In genomic region chr1:55454119-55454518, GRCm38 (mm10) we compare ENCODE assay signal across 10 mouse cellular contexts. TPM values are rescaled to one million over a fixed set of nuclear protein-coding genes. Genes with fewer than 3 reads are reported as not detected.
A peak's percentile ranks its signal among the peaks of the same experiment; 100 is the strongest.
DNase-seq lines count a peak whose midpoint lies in the region; ATAC-seq and TF ChIP-seq lines count a peak whose summit lies in the region.
"Had no signal": no experiment of that assay in that cellular context is flagged by ENCODE, and none has a peak within 500 bp of the region (broad histone marks: within the 10 kb centered on the region; RNA-seq: fewer than 3 reads in every experiment).

No protein-coding gene starts in this region.

- no peak for TF ChIP-seq EP300 in heart, postnatal 0 days (IDR thresholded peaks at IDR 0.05; ENCODE audit: low read depth)

- no peaks in the 10 kb centered on the region for H3K9me3 ChIP-seq in heart, postnatal 0 days (replicated peaks; ENCODE audit: control insufficient read depth, low read length)
- H3K9me3 ChIP-seq: limb, embryonic 13.5 days had no signal

- H3K27ac ChIP-seq in heart, postnatal 0 days (ENCODE audit: low read depth): no peak overlapping the region
- H3K27ac ChIP-seq: limb, embryonic 13.5 days had no signal

- H3K4me3 ChIP-seq in heart, postnatal 0 days (ENCODE audit: low read depth, low read length): no peak overlapping the region
- H3K4me3 ChIP-seq: limb, embryonic 13.5 days had no signal

- 45% methylated on average over 5 of the region's 5 CpGs for WGBS in heart, postnatal 0 days

- no peaks in the 10 kb centered on the region for H3K27me3 ChIP-seq in heart, postnatal 0 days (ENCODE audit: control insufficient read depth, insufficient read depth, low read length)
- H3K27me3 ChIP-seq: limb, embryonic 13.5 days had no signal

- TF ChIP-seq CTCF in heart, postnatal 0 days (IDR thresholded peaks at IDR 0.05; ENCODE audit: low read depth): no peak

- no peaks in the 10 kb centered on the region for H3K4me1 ChIP-seq in heart, postnatal 0 days (ENCODE audit: control insufficient read depth, insufficient read depth)
- H3K4me1 ChIP-seq: limb, embryonic 13.5 days had no signal

- ATAC-seq in heart, postnatal 0 days (ENCODE audit: insufficient read depth, low read depth): peak; percentile 55
- ATAC-seq in erythroid progenitor cell, adult 5-6 weeks (replicated peaks; ENCODE audit: low FRiP score, poor library complexity, severe bottlenecking): no peak
- no peak for ATAC-seq in megakaryocyte, adult 5-6 weeks (ENCODE audit: poor library complexity, severe bottlenecking)
- ATAC-seq: CD4-positive, CD25-positive, alpha-beta regulatory T cell, adult 4 months had no signal

- no peak overlapping the region for H3K9ac ChIP-seq in heart, postnatal 0 days (replicated peaks; ENCODE audit: low read depth, low read length)
- H3K9ac ChIP-seq: limb, embryonic 13.5 days had no signal

- DNase-seq in heart, postnatal 0 days (ENCODE audit: low spot score): no peak
- DNase-seq in heart, adult 11 months: no peak
- peak; percentile 53 for DNase-seq in Muller cell, postnatal 12 days (ENCODE audit: inconsistent ontology term)
- DNase-seq in fat pad, adult 2 months (ENCODE audit: extremely low read depth, low read depth, low spot score): peak; percentile 54
- peak; percentile 46 to 66 for DNase-seq in left cerebral cortex, adult 18-20 months (ENCODE audit: low spot score in 2 of 2)
- no peak for DNase-seq in testis, postnatal 10 days (ENCODE audit: low spot score)

- H3K36me3 ChIP-seq in heart, postnatal 0 days (replicated peaks; ENCODE audit: control insufficient read depth, insufficient read depth, low read length): no peaks in the 10 kb centered on the region
- H3K36me3 ChIP-seq: limb, embryonic 13.5 days had no signal

- no peak overlapping the region for H3K4me2 ChIP-seq in heart, postnatal 0 days (ENCODE audit: low read depth, low read length)
- H3K4me2 ChIP-seq: limb, embryonic 13.5 days had no signal

RNA-seq across cellular contexts. Expression of gene Plcl1, which starts 48.4 kb away (rescaled TPM):
- 0.11 and 1.0 TPM in 2 replicates for total RNA-seq in heart, postnatal 0 days (2014; rRNA removed; ENCODE audit: low replicate concordance)
- 0.85 and 1.2 TPM in 2 replicates for polyA plus RNA-seq in heart, postnatal 0 days (2015; fragmentation: Nextera tagmentation; extraction: Ambion mirVana)
- 10 to 100 TPM; 22.8 to 23.7 TPM for total RNA-seq in left cerebral cortex, adult 18-20 months (2021)
- total RNA-seq in erythroid progenitor cell, adult 5-6 weeks (2015; ENCODE audit: low replicate concordance): under 0.01 and 1.7 TPM in 2 replicates
- 0.53 TPM in 1 of 2 replicates, not detected in the other for total RNA-seq in erythroid progenitor cell, adult 5-6 weeks (2017; ENCODE audit: low replicate concordance)
- total RNA-seq in megakaryocyte, adult 5-6 weeks (2015): 1.0 and 1.3 TPM in 2 replicates
- total RNA-seq in megakaryocyte, adult 5-6 weeks (2017): 0.62 and 2.0 TPM in 2 replicates

Comparison
In these comparisons a context has a peak if more than half of its experiments do, and no peak if none do; other contexts are left out.
1. DNase-seq: peak in Muller cell, postnatal 12 days (single experiment), fat pad, adult 2 months (single experiment) and left cerebral cortex, adult 18-20 months (2 of 2); none in heart, postnatal 0 days (single experiment), heart, adult 11 months (single experiment) and testis, postnatal 10 days (single experiment).
2. RNA of gene Plcl1, which starts 48.4 kb away (total RNA-seq): 22.8 to 23.7 TPM in left cerebral cortex, adult 18-20 months; under 0.01 to 1.7 TPM in erythroid progenitor cell, adult 5-6 weeks, 0.62 to 2.0 TPM in megakaryocyte, adult 5-6 weeks and 0.11 to 1.0 TPM in heart, postnatal 0 days; every median in the first group is over 4 times any median in the second.